Mouse (Mus musculus): ENCODE measurements around the gene Zfp937. TPM values are rescaled to one million over a fixed set of nuclear protein-coding genes. Genes with fewer than 3 reads are reported as not detected.
"Not testable (repeated sequence)": the region's sequence is repeated elsewhere in the genome, so short reads cannot be mapped to it uniquely, and the experiment has no call there.

Gene Zfp937
- 0.25 and 0.59 TPM in 2 replicates for polyA plus RNA-seq (2012; rRNA removed)

DNA sequence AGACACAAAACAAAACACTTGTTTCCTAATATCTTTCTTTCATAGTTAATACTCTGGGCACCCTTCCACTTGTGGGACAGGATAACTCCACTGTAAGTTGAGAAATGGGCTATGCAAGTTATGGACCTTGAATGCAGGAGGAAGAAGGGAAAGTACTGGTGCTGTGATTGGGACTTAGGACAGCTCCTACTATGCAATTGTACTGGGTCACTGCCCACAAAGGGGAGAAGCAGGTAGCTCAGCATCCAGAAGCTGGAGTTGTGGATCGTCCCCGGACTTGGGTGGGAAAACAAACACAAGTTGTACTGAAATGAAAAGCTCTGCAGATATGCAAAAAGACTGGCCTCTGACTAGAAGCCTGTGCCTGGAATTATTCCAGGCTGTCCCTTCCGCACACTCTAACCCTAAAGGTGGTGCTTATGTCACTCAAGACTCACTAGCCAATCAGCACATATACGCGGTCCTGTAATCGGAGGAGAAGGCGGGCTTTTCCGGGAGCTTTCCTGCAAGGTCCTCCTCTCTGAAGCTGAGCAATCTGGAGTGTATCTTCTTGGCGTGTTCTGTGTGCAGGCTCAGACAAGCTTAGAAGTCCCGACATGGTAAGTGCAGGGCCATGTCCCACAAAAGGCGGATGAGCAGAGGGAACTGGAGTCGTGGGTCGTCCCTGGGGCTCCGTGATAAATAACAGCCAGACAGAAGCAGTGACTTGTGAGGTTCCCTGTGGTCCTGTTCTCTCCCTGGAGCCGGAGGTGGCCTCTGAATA, at the start of gene Zfp937:
Gene Zfp937, plus strand, starts transcription at position 474 of the 763 bp plus-strand sequence.
- peak within 1 kb of the TSS; percentile 56 for H3K4me3 ChIP-seq (replicated peaks; ENCODE audit: extremely low read depth, low read depth, low read length)
- not testable (repeated sequence) for H3K4me1 ChIP-seq (ENCODE audit: control insufficient read depth, insufficient read depth, low read length)
- 0% methylated on average over 15 of the region's 15 CpGs for WGBS
- DNase-seq = peak; percentile 59

DNA sequence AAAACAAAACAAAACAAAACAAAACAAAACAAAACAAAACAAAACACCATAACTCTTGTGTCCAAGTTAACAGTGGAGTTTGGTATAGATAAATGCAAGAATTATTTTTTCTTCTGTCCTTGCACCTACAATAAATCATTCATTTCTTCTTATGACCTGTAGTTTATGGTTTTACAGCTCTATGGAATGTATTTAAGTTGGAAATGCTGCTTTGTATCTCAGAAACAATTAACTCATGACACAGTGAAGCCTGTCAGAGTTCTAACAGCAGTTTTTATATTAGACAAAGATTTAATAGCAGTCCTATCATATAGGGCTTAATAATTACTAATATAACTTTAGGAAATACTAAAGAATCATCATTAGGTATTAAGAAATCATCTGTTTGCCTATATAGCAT, 44.0 kb upstream of the Zfp937 start:
- Histone ChIP-seq H3K4me1 (ENCODE audit: control insufficient read depth, insufficient read depth, low read length) (no peaks in the 10 kb centered on the region), H3K4me3 (replicated peaks; ENCODE audit: extremely low read depth, low read depth, low read length) (no peak overlapping the region)
- DNase-seq = no peak
- no peak for TF ChIP-seq POLR2A (IDR thresholded peaks at IDR 0.05; ENCODE audit: borderline replicate concordance, extremely low read depth, low read depth, low read length)
- no peak for TF ChIP-seq CTCF (IDR thresholded peaks at IDR 0.05; ENCODE audit: insufficient read depth, low read length)

DNA sequence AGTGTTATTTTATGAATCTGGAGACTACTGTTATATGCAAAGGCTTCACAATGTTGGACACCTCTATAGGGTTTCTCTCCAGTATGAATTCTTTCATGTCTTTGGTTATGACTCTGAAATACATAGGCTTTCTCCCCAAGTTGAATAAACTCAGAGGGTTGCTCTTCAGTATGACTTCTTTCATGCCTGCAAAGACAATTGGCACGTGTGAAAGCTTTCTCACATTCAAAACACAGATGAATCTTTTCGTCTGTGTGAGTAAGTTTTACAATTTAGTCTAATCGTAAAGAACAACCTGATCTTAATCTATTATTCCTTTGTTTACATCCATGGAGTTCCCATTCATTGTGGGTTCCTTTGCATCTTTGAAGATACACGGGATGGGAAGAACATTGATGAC, 38.3 kb upstream of the Zfp937 start, which contains the start of gene Gm10770:
Gene Gm10770, minus strand, starts transcription at position 101 of the 400 bp plus-strand sequence.
- WGBS = 73% methylated on average over 4 of the region's 4 CpGs
- not testable (repeated sequence) for DNase-seq; H3K4me3 ChIP-seq (replicated peaks; ENCODE audit: extremely low read depth, low read depth, low read length); H3K4me1 ChIP-seq (ENCODE audit: control insufficient read depth, insufficient read depth, low read length)

DNA sequence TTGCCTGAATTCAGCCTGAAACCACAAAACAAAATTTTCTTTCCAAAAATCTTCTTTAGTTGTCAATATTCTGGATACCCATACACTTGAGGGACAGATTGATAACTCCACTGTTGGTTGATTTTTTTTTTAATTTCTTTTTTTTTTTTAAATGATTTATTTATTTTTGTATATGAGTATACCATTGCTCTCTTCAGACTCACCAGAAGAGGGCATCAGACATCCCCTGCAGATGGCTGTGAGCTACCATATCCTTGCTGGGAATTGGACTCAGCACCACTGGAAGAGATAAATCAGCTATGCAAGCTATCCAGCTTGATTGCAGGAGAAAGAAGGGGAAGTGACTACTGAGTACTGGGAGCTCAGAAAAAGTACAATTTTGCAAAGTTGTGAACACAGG, 36.8 kb upstream of the Zfp937 start:
- H3K4me1 ChIP-seq (ENCODE audit: control insufficient read depth, insufficient read depth, low read length); H3K4me3 ChIP-seq (replicated peaks; ENCODE audit: extremely low read depth, low read depth, low read length); DNase-seq: not testable (repeated sequence)

DNA sequence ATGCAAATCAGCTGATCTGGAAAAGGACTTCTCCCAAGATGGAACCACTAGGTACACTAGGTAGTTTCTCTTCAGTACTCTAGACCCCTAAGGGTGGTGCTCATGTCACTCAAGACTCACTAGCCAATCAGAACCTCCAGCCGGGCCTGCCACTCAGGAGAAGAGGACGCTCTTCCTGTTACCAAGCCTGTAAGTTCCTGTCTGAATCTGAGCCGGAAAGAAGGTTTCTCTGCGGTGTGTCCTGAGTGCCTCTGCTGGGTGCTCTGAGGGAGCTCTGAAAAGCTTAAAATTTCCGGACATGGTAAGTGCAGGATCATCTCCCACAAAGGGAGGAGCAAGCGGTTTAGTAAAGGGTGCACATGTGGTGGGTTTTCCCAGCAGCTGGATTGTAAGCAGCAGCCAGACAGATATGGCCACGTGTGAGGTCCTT, 36.3 kb upstream of the Zfp937 start, which contains the start of gene Gm14139:
Gene Gm14139, plus strand, starts transcription at position 186 of the 430 bp plus-strand sequence.
- 65% methylated on average over 7 of the region's 7 CpGs for WGBS
- not testable (repeated sequence) for DNase-seq; H3K4me3 ChIP-seq (replicated peaks; ENCODE audit: extremely low read depth, low read depth, low read length); H3K4me1 ChIP-seq (ENCODE audit: control insufficient read depth, insufficient read depth, low read length)

DNA sequence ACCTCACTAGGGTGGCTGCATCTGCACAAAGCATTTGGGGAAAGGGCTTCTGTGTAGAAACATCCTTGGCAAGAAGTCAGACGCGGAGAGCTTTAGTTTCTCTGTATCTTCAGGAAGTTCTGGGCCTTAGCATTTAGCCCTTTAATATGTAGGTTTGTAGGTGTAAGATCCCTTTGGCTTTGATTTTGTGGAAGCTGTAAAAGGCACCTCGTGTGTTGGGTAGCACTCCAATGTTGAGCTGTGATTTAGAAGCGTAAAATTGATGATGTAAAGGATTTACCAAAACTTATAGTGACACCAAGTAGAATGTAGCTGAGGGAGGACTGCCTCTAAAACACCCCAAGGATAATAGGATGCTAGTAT, 471 bp downstream of the Zfp937 start:
- DNase-seq; H3K4me1 ChIP-seq (ENCODE audit: control insufficient read depth, insufficient read depth, low read length): not testable (repeated sequence)
- H3K4me3 ChIP-seq (replicated peaks; ENCODE audit: extremely low read depth, low read depth, low read length) = peak overlapping the region; percentile 56
- 9% methylated on average over 4 of the region's 4 CpGs for WGBS

DNA sequence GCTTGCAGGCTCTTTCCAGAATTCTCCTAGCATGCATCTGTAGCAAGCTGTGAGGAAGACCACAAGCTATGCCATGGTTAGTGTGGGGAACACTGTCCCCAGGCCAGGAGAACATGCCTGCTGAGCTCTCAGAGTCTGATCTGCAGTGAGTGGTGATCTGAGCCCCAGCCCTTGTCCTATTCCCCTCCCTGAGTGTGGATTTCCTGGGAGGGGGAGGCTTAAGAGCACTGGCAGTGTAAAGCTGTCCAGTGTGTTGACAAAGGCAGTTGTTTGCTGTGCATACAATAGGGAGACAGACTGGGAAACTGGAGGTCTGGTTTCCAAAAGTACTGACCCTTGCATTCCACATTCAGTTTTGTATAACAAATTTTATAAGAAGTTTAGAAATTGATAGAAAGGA, 5.4 kb downstream of the Zfp937 start:
- not testable (repeated sequence) for DNase-seq; H3K4me3 ChIP-seq (replicated peaks; ENCODE audit: extremely low read depth, low read depth, low read length); H3K4me1 ChIP-seq (ENCODE audit: control insufficient read depth, insufficient read depth, low read length)

DNA sequence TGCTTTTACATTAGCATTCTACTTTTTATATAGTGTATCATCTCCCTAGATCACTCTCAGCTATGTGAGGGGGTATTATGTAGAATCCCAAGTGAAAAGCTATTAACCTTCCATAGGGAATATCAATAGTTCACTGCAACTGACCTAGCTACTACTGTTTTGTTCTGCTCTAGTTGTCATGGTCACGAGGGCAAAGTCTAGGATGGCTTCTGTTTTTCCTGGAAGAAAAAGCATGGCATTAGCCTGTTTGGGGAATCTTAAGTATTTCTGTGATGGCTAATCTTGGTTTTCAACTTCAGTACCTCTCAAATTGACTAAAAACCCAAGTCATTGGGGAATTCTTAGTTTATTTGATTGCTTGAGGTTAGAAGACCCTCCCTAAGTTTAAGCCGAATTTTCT, 25.3 kb downstream of the Zfp937 start:
- 93% methylated on average over 2 of the region's 2 CpGs for WGBS
- DNase-seq = no peak
- TF ChIP-seq CTCF (IDR thresholded peaks at IDR 0.05; ENCODE audit: insufficient read depth, low read length) (no peak), POLR2A (IDR thresholded peaks at IDR 0.05; ENCODE audit: borderline replicate concordance, extremely low read depth, low read depth, low read length) (no peak)

DNA sequence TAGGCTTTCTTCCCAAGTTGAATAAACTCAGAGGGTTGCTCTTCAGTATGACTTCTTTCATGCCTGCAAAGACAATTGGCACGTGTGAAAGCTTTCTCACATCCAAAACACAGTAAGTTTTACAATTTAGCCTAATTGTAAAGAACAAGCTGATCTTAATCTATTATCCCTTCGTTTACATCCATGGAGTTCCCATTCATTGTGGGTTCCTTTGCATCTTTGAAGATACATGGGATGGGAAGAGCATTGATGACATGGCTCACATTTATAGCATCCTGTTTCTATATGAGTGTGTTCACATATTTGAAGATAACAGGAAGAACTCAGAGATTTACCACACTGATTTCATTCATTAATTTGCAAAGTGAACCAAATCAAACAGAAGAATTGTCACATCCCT, 37.6 kb downstream of the Zfp937 start, which contains the start of gene Gm21994:
Gene Gm21994, minus strand, starts transcription at position 101 of the 400 bp plus-strand sequence.
- WGBS = 47% methylated on average over 2 of the region's 2 CpGs
- not testable (repeated sequence) for DNase-seq; H3K4me1 ChIP-seq (ENCODE audit: control insufficient read depth, insufficient read depth, low read length); H3K4me3 ChIP-seq (replicated peaks; ENCODE audit: extremely low read depth, low read depth, low read length)

More for the DNA sequence above, 25.3 kb downstream of the Zfp937 start:
- H3K4me1 ChIP-seq (ENCODE audit: control insufficient read depth, insufficient read depth, low read length) = no peaks in the 10 kb centered on the region
- H3K4me3 ChIP-seq (replicated peaks; ENCODE audit: extremely low read depth, low read depth, low read length) = no peak overlapping the region

DNA sequence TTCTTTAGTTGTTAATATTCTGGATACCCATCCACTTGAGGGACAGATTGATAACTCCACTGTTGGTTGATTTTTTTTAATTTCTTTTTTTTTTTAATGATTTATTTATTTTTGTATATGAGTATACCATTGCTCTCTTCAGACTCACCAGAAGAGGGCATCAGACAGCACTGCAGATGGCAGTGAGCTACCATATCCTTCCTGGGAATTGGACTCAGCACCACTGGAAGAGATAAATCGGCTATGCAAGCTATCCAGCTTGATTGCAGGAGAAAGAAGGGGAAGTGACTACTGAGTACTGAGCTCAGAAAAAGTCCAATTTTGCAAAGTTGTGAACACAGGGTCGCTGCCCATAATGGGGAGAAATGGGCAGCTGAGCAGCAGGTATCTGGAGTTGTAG, 39.0 kb downstream of the Zfp937 start:
- H3K4me1 ChIP-seq (ENCODE audit: control insufficient read depth, insufficient read depth, low read length); DNase-seq; H3K4me3 ChIP-seq (replicated peaks; ENCODE audit: extremely low read depth, low read depth, low read length): not testable (repeated sequence)
- WGBS = 62% methylated on average over 2 of the region's 2 CpGs

DNA sequence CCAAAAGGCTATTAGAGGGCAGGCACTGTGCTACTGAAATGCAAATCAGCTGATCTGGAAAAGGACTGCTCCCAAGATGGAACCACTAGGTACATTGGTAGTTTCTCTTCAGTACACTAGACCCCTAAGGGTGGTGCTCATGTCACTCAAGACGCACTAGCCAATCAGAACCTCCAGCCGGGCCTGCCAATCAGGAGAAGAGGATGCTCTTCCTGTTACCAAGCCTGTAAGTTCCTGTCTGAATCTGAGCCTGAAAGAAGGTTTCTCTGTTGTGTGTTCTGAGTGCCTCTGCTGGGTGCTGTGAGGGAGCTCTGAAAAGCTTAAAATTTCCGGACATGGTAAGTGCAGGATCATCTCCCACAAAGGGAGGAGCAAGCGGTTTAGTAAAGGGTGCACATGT, 39.4 kb downstream of the Zfp937 start, which contains the start of gene Gm14124:
Gene Gm14124, plus strand, starts transcription at position 227 of the 400 bp plus-strand sequence.
- H3K4me3 ChIP-seq (replicated peaks; ENCODE audit: extremely low read depth, low read depth, low read length); H3K4me1 ChIP-seq (ENCODE audit: control insufficient read depth, insufficient read depth, low read length); DNase-seq: not testable (repeated sequence)
- 75% methylated on average over 4 of the region's 4 CpGs for WGBS

Other genes starting within 250 kb of the Zfp937 start
- gene Zfp120, start 81.4 kb upstream of the Zfp937 start, polyA plus RNA-seq (2012; rRNA removed) = 1.9 and 2.3 TPM in 2 replicates
- not detected in 2 replicates for gene Gm10770, start 38.4 kb upstream of the Zfp937 start, polyA plus RNA-seq (2012; rRNA removed)
- gene Gm14139, start 36.3 kb upstream of the Zfp937 start, polyA plus RNA-seq (2012; rRNA removed) = not detected in 2 replicates
- 0.11 and 0.17 TPM in 2 replicates for gene Gm21994, start 37.5 kb downstream of the Zfp937 start, polyA plus RNA-seq (2012; rRNA removed)
- gene Gm14124, start 39.4 kb downstream of the Zfp937 start, polyA plus RNA-seq (2012; rRNA removed) = not detected in 2 replicates
- not detected in 2 replicates for gene Gm10130, start 105.6 kb downstream of the Zfp937 start, polyA plus RNA-seq (2012; rRNA removed)
- gene 3300002I08Rik, start 144.7 kb downstream of the Zfp937 start, polyA plus RNA-seq (2012; rRNA removed) = 0.91 and 1.2 TPM in 2 replicates
- 0.15 and 0.28 TPM in 2 replicates for gene Zfp442, start 233.4 kb downstream of the Zfp937 start, polyA plus RNA-seq (2012; rRNA removed)

All from lung, adult 2 months (tissue).